Mouse (Mus musculus): ENCODE data around the gene Hic1.
A peak's percentile ranks its signal among the peaks of the same experiment; 100 is the strongest.

Gene Hic1

GRCm38 (mm10) chr11:75169405-75170080 lies at the start of gene Hic1:
TSS of gene Hic1 (minus strand) at chr11:75169519.
- DNase-seq (ENCODE audit: low spot score) = no peak

- DNase-seq (ENCODE audit: low spot score) = no peak
Observed at GRCm38 (mm10) chr11:75214081-75214950, 45.0 kb upstream of the Hic1 start.

- no peak for DNase-seq (ENCODE audit: low spot score)
Observed at GRCm38 (mm10) chr11:75213372-75214080, 44.2 kb upstream of the Hic1 start.

- no peak for DNase-seq (ENCODE audit: low spot score)
Observed at GRCm38 (mm10) chr11:75212876-75213275, 43.6 kb upstream of the Hic1 start.

- peak; percentile 23 for DNase-seq (ENCODE audit: low spot score)
Observed at GRCm38 (mm10) chr11:75212031-75212667, 42.8 kb upstream of the Hic1 start.

- no peak for DNase-seq (ENCODE audit: low spot score)
Observed at GRCm38 (mm10) chr11:75210755-75211154, 41.4 kb upstream of the Hic1 start.

- no peak for DNase-seq (ENCODE audit: low spot score)
Observed at GRCm38 (mm10) chr11:75210093-75210492, 40.8 kb upstream of the Hic1 start.

GRCm38 (mm10) chr11:75209363-75209762 lies 40.0 kb upstream of the Hic1 start:
- no peak for DNase-seq (ENCODE audit: low spot score)

GRCm38 (mm10) chr11:75206347-75206746 lies 37.0 kb upstream of the Hic1 start:
- DNase-seq (ENCODE audit: low spot score) = no peak

- DNase-seq (ENCODE audit: low spot score) = no peak
Observed at GRCm38 (mm10) chr11:75204472-75204871, 35.2 kb upstream of the Hic1 start.

- DNase-seq (ENCODE audit: low spot score) = no peak
Observed at GRCm38 (mm10) chr11:75203926-75204325, 34.6 kb upstream of the Hic1 start.

- no peak for DNase-seq (ENCODE audit: low spot score)
Observed at GRCm38 (mm10) chr11:75201721-75202120, 32.4 kb upstream of the Hic1 start.

- no peak for DNase-seq (ENCODE audit: low spot score)
Observed at GRCm38 (mm10) chr11:75200935-75201334, 31.6 kb upstream of the Hic1 start.

GRCm38 (mm10) chr11:75199951-75200350 lies 30.6 kb upstream of the Hic1 start:
- no peak for DNase-seq (ENCODE audit: low spot score)

- DNase-seq (ENCODE audit: low spot score) = no peak
Observed at GRCm38 (mm10) chr11:75198792-75199191, 29.5 kb upstream of the Hic1 start.

GRCm38 (mm10) chr11:75197956-75198355 lies 28.6 kb upstream of the Hic1 start:
- no peak for DNase-seq (ENCODE audit: low spot score)

- no peak for DNase-seq (ENCODE audit: low spot score)
Observed at GRCm38 (mm10) chr11:75196131-75196530, 26.8 kb upstream of the Hic1 start.

GRCm38 (mm10) chr11:75194850-75195461 lies 25.6 kb upstream of the Hic1 start:
- DNase-seq (ENCODE audit: low spot score) = no peak

GRCm38 (mm10) chr11:75194121-75194849 lies 25.0 kb upstream of the Hic1 start:
- DNase-seq (ENCODE audit: low spot score) = no peak

- DNase-seq (ENCODE audit: low spot score) = peak; percentile 68
Observed at GRCm38 (mm10) chr11:75193256-75194071, 24.1 kb upstream of the Hic1 start, which contains the start of gene Rtn4rl1. TSS of gene Rtn4rl1 (plus strand) at chr11:75193783.
